Mouse (Mus musculus): ENCODE results near the gene Cdh13.

Gene Cdh13

DNA sequence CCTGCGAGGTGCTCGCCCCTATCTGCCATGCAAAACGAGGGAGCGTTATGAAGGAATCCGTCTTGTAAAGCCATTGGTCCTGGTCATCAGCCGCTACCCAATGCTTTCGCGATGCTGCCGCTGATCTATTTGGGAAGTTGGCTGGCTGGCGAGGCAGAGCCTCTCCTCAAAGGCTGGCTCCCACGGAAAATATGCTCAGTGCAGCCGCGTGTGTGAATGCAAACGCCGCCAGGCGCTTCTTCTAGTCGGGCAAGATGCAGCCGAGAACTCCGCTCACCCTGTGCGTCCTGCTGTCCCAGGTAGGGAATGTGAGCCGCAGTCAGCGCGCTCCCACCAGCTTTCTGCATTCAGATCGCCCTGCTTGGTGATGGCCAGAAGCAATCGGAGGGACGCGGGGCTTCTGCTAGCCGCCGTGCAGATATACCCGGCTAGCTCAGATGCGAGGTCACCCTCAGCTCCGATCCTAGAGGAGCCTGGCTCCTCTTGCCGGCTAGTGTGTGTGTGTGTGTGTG lies at the start of gene Cdh13:
Gene Cdh13, plus strand, starts transcription at position 134 of the 512 bp plus-strand sequence.
- DNase-seq, result peak; percentile 80

DNA sequence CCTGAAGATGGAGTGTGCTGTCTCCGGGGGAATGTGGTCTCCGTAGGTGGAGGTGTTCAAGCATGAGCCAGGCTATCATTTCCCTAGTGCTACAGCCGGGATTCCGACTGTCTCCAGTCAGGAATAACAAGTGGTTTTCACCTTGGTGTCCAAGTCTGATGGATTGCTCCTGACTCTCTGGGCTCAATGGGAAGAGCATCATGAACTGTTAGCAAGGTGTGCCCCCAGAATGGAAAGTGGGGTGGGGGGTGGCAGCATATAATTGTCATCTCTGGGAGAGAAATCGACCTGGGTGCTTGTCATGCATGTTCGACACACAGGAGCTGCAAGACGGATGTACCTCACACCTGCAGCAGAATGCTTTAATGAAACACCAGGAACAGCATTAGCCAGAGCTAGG lies 47.9 kb upstream of the Cdh13 start:
- no peak for DNase-seq

DNA sequence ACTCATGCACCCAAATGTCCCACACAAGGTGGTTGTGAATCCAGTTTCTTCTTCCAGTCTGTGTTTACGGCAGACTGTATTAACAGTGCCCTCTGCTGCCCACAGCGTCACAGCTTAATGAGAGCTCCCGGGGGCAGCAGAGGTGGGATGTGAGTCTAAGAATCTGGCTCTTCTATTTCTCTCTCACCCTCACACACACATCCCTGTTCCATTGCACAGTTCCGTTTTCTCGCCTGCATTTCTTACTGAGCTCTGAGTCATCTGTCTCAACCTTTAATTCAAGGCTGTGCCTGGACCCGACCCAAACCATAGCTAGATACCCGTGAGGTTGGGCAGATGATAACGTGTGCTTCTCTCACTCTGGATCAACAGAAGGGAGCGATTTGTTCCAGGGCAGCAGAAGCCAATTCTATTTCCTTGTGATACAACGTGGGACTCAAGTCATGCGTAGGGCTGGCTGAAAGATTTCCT lies 46.3 kb upstream of the Cdh13 start:
- DNase-seq, result peak; percentile 76

- no peak for DNase-seq
Observed at GRCm38 (mm10) chr8:118238156-118238555, 45.4 kb upstream of the Cdh13 start.

DNA sequence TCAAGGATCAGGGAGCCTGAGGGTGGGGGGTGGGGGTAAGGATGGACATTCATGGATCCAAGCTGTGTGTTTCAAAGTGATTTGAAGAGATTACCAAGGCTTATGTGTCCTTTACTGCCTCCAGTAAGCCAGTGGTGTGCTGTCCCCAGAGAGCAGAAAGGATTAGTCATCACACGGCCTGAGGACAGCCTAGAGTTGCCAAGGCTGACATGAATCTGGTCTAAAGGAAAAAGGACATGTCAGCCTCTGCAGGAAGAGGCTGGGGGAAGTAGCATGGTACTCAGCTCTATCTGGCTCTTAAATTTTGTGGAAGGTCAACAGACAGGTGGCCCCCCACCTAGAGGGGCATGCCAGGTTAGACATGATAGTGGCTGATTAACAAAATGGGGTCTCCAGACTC lies 44.3 kb upstream of the Cdh13 start:
- DNase-seq, result no peak

GRCm38 (mm10) chr8:118249319-118249718 lies 34.2 kb upstream of the Cdh13 start:
- DNase-seq, result no peak

DNA sequence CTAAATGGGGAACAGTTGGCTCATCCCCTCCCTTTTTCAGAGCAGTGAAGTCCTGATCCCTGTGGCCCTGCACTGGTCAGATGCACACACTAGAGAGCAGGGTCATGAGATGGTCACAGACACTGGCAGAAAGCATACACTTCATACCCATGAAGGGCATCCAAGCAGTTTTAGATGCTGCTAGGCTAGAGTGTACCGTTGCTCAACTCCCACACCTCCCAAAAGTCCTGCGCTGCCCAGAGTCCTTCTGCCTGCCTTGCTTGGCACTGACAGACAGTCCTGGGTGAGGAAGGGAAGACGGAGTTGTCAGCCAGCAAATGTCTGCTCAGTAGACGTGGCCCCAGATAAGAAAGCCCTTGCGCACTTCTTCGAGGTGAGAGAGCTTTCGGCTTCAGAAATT lies 33.6 kb upstream of the Cdh13 start:
- DNase-seq, result no peak

DNA sequence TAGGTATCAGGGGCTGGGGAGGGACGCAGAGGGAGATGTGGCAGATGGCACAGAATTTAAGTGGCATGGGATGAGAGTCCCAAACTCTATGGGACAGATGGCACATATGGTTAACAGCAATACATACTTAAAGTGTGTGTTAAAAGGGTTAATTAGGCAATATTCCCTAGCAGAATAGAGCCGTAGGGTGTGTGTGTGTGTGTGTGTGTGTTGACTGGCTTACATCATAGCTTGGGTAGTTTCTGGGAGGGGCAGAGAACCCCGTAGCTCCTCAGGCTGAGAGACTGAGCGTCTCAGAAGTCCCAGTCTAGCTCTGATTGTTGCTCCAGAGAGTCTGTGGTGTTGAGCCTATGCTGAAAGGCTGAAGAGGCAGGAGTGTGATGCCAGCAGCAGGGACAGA lies 20.4 kb upstream of the Cdh13 start:
- DNase-seq, result no peak

- DNase-seq, result peak; percentile 20
Observed at GRCm38 (mm10) chr8:118270751-118271402, 12.7 kb upstream of the Cdh13 start.

- no peak for DNase-seq
Observed at GRCm38 (mm10) chr8:118272493-118272892, 11.0 kb upstream of the Cdh13 start.

DNA sequence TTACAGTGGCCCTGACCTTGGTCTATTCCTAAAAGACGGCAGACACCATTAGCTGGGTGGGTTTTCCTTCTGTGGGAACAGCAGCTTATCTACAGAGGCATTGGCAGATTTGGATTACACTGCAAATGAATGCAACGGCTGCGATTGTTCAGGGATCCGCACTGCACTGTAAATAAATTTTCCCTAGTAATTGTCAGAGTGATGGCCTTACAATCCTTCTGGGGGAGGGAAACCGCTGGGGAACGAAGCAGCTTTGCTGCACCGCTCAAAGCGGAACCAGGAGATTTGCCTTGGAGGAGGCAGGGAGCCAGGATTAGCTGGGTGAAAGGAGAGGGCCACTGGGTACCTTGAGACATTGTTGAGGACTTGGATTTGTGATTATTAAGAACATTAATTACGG lies 9.3 kb upstream of the Cdh13 start:
- DNase-seq, result no peak

- peak; percentile 63 for DNase-seq
Observed at GRCm38 (mm10) chr8:118274688-118275087, 8.8 kb upstream of the Cdh13 start.

GRCm38 (mm10) chr8:118284112-118285029 lies 838 bp downstream of the Cdh13 start:
- peak; percentile 32 for DNase-seq

DNA sequence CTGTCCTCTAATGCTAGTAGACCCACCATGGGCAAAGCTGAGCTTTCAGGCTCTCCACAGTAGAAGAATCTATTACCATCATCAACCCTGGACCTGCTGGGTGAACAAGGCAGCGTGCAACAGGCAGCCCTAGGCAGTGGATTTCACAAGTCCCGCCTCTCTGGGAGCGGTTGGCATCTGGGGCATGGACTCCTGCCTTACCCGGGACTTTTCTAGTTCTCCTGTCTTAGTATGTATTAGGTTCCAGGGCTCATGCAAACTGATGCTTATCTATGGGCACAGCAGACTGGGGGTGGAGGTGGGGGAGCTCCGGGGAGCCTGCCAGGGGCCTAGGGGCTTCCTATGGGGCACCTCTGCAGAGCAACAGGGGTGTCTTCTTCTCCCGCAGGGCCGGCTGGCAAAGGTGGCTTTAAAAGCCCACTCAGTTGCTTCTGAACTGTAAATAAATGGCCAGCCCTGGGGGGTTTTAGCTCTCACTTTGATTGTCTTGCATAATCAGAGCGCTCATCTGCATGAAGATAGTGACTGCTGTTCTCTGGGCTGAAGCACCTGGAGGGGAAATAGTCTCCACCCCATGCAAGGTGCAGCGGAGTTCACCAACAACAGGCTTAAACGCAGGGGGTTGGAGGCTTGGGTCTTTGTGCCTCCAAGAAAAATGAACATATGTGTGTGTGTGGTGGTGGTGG lies 2.2 kb downstream of the Cdh13 start:
- DNase-seq, result no peak

- DNase-seq, result no peak
Observed at GRCm38 (mm10) chr8:118286282-118287180, 3.0 kb downstream of the Cdh13 start.

DNA sequence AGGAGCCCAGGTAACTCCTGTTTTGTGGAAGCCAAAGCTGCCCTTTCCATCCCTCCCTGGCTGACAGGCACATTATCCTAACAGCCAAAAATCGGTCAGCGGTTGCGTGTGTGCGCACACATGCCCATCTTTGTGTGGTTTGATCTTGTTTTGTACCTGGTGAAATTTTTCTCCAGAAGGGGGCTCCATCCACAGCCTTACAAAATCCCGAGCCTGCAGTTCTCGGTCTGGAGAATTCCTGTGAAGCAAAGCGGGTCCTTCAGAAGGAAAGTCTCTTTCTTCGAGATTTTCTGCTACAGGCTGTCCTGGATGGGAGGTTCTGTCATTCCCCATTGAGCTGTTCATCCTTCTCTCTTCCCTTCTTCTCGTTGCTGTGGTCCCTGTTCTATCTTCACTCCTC lies 4.0 kb downstream of the Cdh13 start:
- peak; percentile 49 for DNase-seq

- no peak for DNase-seq
Observed at GRCm38 (mm10) chr8:118288259-118288952, 4.9 kb downstream of the Cdh13 start.

DNA sequence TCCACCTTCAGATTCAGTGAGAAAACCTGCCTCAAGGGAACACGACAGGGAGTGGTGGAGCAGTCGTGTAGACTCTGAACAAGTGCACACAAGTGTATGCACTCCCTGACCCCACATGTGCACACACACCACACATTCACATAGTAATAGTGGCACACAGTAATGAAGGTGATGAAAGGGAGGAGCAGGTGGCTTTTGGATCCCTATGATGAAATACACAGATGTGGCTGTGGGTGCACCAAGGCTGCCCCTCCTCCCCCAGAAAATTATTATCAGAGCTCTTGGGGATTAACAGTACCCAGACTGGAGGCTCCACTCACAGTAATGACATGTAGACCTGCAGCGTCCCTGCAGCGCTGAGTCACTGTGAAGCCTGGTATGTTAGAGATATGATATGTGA lies 5.6 kb downstream of the Cdh13 start:
- no peak for DNase-seq

- DNase-seq, result no peak
Observed at GRCm38 (mm10) chr8:118289525-118289924, 6.0 kb downstream of the Cdh13 start.

GRCm38 (mm10) chr8:118290266-118290665 lies 6.7 kb downstream of the Cdh13 start:
- no peak for DNase-seq

DNA sequence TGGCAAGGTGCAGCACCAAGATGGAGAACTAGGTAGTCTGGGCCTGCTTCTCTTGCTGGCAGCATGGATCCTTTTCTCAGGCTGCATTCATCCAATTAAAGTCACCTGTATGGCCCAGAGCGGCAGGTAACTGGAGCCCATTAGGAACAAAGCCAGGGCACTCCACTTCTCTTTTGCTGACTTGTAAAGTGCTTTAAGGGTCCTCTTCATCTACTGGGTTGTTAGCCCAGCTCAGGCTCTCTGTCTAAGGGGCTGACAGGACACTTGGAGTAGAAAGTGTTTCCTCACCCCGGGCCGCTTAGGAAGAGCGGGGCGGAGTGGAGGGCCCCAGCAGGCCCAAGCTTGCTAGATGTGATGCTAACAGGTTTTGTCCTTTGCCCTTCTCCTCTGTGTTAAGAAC lies 12.9 kb downstream of the Cdh13 start:
- no peak for DNase-seq

GRCm38 (mm10) chr8:118306957-118307356 lies 23.4 kb downstream of the Cdh13 start:
- no peak for DNase-seq
